Mouse (Mus musculus) forebrain, embryonic 14.5 days (tissue): ENCODE results near the gene Fam19a1. TPM values are rescaled to one million over a fixed set of nuclear protein-coding genes. Genes with fewer than 3 reads are reported as not detected.
A peak's percentile ranks its signal among the peaks of the same experiment; 100 is the strongest.

Experiments
- ATAC-seq: fragments of 200-750 bp; cut with Nextera tagmentation; 2 replicates; pipeline ENCODE4 v1.8.0; 2017; ENCODE audit warnings: mild to moderate bottlenecking, moderate library complexity
- DNase-seq: peaks from one replicate; pipeline ENCODE4 v3.0.0-alpha.2; 2015; ENCODE audit warnings: low spot score
- H3K27ac ChIP-seq: fragments of 300-500 bp; sonication (generic); 2 replicates; pipeline ENCODE4 v1.5.1; 2014; ENCODE audit warnings: low read depth, mild to moderate bottlenecking, control low read depth, low read length, moderate library complexity
- H3K27me3 ChIP-seq: fragments of 300-500 bp; sonication (generic); replicated peaks from 2 replicates; pipeline ENCODE4 v1.6.1; 2014; ENCODE audit warnings: low read length, control low read depth, mixed read lengths; ENCODE audit not compliant: control insufficient read depth, insufficient read depth
- H3K36me3 ChIP-seq: fragments of 300-500 bp; sonication (generic); 2 replicates; pipeline ENCODE4 v1.6.1; 2014; ENCODE audit warnings: low read length, control low read depth; ENCODE audit not compliant: control insufficient read depth, insufficient read depth
- H3K4me1 ChIP-seq: fragments of 300-500 bp; sonication (generic); 2 replicates; pipeline ENCODE4 v1.6.1; 2014; ENCODE audit warnings: antibody characterized with exemption, low read length, control low read depth; ENCODE audit not compliant: control insufficient read depth, insufficient read depth
- H3K4me2 ChIP-seq: fragments of 300-500 bp; sonication (generic); 2 replicates; pipeline ENCODE4 v1.6.1; 2014; ENCODE audit warnings: mild to moderate bottlenecking, control low read depth, low read length
- H3K4me3 ChIP-seq: fragments of 300-500 bp; sonication (generic); 2 replicates; pipeline ENCODE4 v1.5.1; 2014; ENCODE audit warnings: low read depth, low read length, control low read depth
- H3K9ac ChIP-seq: fragments of 300-500 bp; sonication (generic); 2 replicates; pipeline ENCODE4 v1.6.1; 2014; ENCODE audit warnings: mild to moderate bottlenecking, low read length, control low read depth, moderate library complexity
- H3K9me3 ChIP-seq: fragments of 300-500 bp; sonication (generic); replicated peaks from 2 replicates; pipeline ENCODE4 v1.6.1; 2016; ENCODE audit warnings: low read length, control low read depth, mixed read lengths; ENCODE audit not compliant: control insufficient read depth
- WGBS: fragments of 180-500 bp; shearing (Covaris S2); extraction: QIAGEN DNeasy Blood & Tissue Kit; methylation state at CpG from one replicate; pipeline ENCODE4 v1.1.7; 2014; 5-methylcytosine and 5-hydroxymethylcytosine counted together
- polyA plus RNA-seq: library from polyadenylated mRNA; unstranded; fragments of >200 nt; fragmentation: Nextera tagmentation; extraction: Ambion mirVana; gene quantifications from 2 replicates; pipeline ENCODE4 v1.2.1, GENCODE M21; 2014

Fam19a1 gene
- polyA plus RNA-seq, 1 experiment from 2014 or later: 8.2 TPM

GRCm38 (mm10) chr6:96283731-96284130, 170.8 kb downstream of the Fam19a1 start:
- Histone ChIP-seq H3K4me3 (no peak overlapping the region), H3K9ac (no peak overlapping the region), H3K9me3 (no peaks in the 10 kb centered on the region), H3K36me3 (no peaks in the 10 kb centered on the region), H3K27ac (no peak overlapping the region), H3K4me2 (no peak overlapping the region), H3K4me1 (no peaks in the 10 kb centered on the region), H3K27me3 (no peaks in the 10 kb centered on the region)
- 90% methylated on average over 4 of the region's 4 CpGs for WGBS
- no peak for ATAC-seq
- DNase-seq: no peak

GRCm38 (mm10) chr6:96284590-96284989, 171.6 kb downstream of the Fam19a1 start:
- no peak overlapping the region for H3K27ac ChIP-seq
- no peaks in the 10 kb centered on the region for H3K36me3 ChIP-seq
- no peaks in the 10 kb centered on the region for H3K27me3 ChIP-seq
- no peaks in the 10 kb centered on the region for H3K4me1 ChIP-seq
- no peak for ATAC-seq
- no peaks in the 10 kb centered on the region for H3K9me3 ChIP-seq
- no peak overlapping the region for H3K4me3 ChIP-seq
- H3K9ac ChIP-seq: no peak overlapping the region
- no peak overlapping the region for H3K4me2 ChIP-seq
- DNase-seq: peak; percentile 13
- WGBS: 16% methylated on average over 4 of the region's 4 CpGs

- no peak overlapping the region for H3K4me2 ChIP-seq
- peak; percentile 84 for ATAC-seq
- DNase-seq: peak; percentile 72
- 37% methylated on average over 4 of the region's 4 CpGs for WGBS
- H3K9me3 ChIP-seq: no peaks in the 10 kb centered on the region
- no peak overlapping the region for H3K27ac ChIP-seq
- no peaks in the 10 kb centered on the region for H3K36me3 ChIP-seq
- H3K27me3 ChIP-seq: no peaks in the 10 kb centered on the region
- no peaks in the 10 kb centered on the region for H3K4me1 ChIP-seq
- no peak overlapping the region for H3K4me3 ChIP-seq
- H3K9ac ChIP-seq: no peak overlapping the region
Observed at GRCm38 (mm10) chr6:96286276-96286675, 173.3 kb downstream of the Fam19a1 start.

- Histone ChIP-seq H3K9me3 (no peaks in the 10 kb centered on the region), H3K4me3 (no peak overlapping the region), H3K9ac (no peak overlapping the region), H3K27ac (no peak overlapping the region), H3K36me3 (no peaks in the 10 kb centered on the region), H3K27me3 (no peaks in the 10 kb centered on the region), H3K4me1 (no peaks in the 10 kb centered on the region), H3K4me2 (no peak overlapping the region)
- no peak for ATAC-seq
- 89% methylated on average over 2 of the region's 2 CpGs for WGBS
- no peak for DNase-seq
Observed at GRCm38 (mm10) chr6:96287377-96287776, 174.4 kb downstream of the Fam19a1 start.

GRCm38 (mm10) chr6:96289672-96290071, 176.7 kb downstream of the Fam19a1 start:
- no peak for DNase-seq
- no peak for ATAC-seq
- Histone ChIP-seq H3K4me1 (no peaks in the 10 kb centered on the region), H3K4me2 (no peak overlapping the region), H3K9me3 (no peaks in the 10 kb centered on the region), H3K4me3 (no peak overlapping the region), H3K27ac (no peak overlapping the region), H3K36me3 (no peaks in the 10 kb centered on the region), H3K27me3 (no peaks in the 10 kb centered on the region), H3K9ac (no peak overlapping the region)
- WGBS: 26% methylated on average over 4 of the region's 4 CpGs

GRCm38 (mm10) chr6:96347491-96347890, 234.5 kb downstream of the Fam19a1 start:
- Histone ChIP-seq H3K27me3 (no peaks in the 10 kb centered on the region), H3K9ac (no peak overlapping the region), H3K4me2 (no peak overlapping the region), H3K36me3 (no peaks in the 10 kb centered on the region), H3K4me3 (no peak overlapping the region), H3K9me3 (no peaks in the 10 kb centered on the region), H3K27ac (no peak overlapping the region), H3K4me1 (no peaks in the 10 kb centered on the region)
- 93% methylated on average over 2 of the region's 2 CpGs for WGBS
- DNase-seq: no peak
- no peak for ATAC-seq

GRCm38 (mm10) chr6:96349446-96350025, 236.6 kb downstream of the Fam19a1 start:
- 74% methylated on average over 7 of the region's 7 CpGs for WGBS

GRCm38 (mm10) chr6:96369544-96369943, 256.6 kb downstream of the Fam19a1 start:
- Histone ChIP-seq H3K27ac (no peak overlapping the region), H3K36me3 (no peaks in the 10 kb centered on the region), H3K9ac (no peak overlapping the region), H3K27me3 (no peaks in the 10 kb centered on the region), H3K4me2 (no peak overlapping the region), H3K4me1 (no peaks in the 10 kb centered on the region), H3K9me3 (no peaks in the 10 kb centered on the region), H3K4me3 (no peak overlapping the region)
- DNase-seq (no peak), ATAC-seq (no peak)
- 94% methylated on average over 3 of the region's 3 CpGs for WGBS

More at GRCm38 (mm10) chr6:96349446-96350025, 236.6 kb downstream of the Fam19a1 start:
- H3K27ac ChIP-seq: no peak overlapping the region
- no peaks in the 10 kb centered on the region for H3K4me1 ChIP-seq
- H3K9ac ChIP-seq: no peak overlapping the region
- H3K36me3 ChIP-seq: no peaks in the 10 kb centered on the region
- H3K4me2 ChIP-seq: no peak overlapping the region
- DNase-seq (peak; percentile 35), ATAC-seq (no peak; the same call in 1 of the 2 replicates)
- no peak overlapping the region for H3K4me3 ChIP-seq
- no peaks in the 10 kb centered on the region for H3K9me3 ChIP-seq
- H3K27me3 ChIP-seq: no peaks in the 10 kb centered on the region

- no peak for DNase-seq
- no peaks in the 10 kb centered on the region for H3K9me3 ChIP-seq
- WGBS: 56% methylated on average over 6 of the region's 6 CpGs
- H3K9ac ChIP-seq: no peak overlapping the region
- no peak overlapping the region for H3K27ac ChIP-seq
- H3K36me3 ChIP-seq: no peaks in the 10 kb centered on the region
- no peak overlapping the region for H3K4me3 ChIP-seq
- no peak overlapping the region for H3K4me2 ChIP-seq
- 0 out of 2 replicates have a peak, but pooled peaks cover 3% of the 10 kb centered on the region for H3K4me1 ChIP-seq
- H3K27me3 ChIP-seq: no peaks in the 10 kb centered on the region
- no peak for ATAC-seq
Observed at GRCm38 (mm10) chr6:96372848-96373247, 259.9 kb downstream of the Fam19a1 start.
